Mouse (Mus musculus) c-Kit-positive CD71-negative TER-119-negative erythroid progenitor cells, embryonic 14.5 days (primary cell): Measurements from ENCODE around the gene Ptx4.
"Not testable (repeated sequence)": the region's sequence is repeated elsewhere in the genome, so short reads cannot be mapped to it uniquely, and the experiment has no call there.

Experiments
- DNase-seq: peaks from one replicate; pipeline ENCODE4 v3.0.0-alpha.2; 2013; ENCODE audit warnings: low read depth

Gene Ptx4

GRCm38 (mm10) chr17:25115664-25116432, 4.7 kb upstream of the Ptx4 start, which contains the start of gene Telo2:
Telo2 (minus strand) TSS chr17:25115967.
- DNase-seq, result peak; percentile 87

GRCm38 (mm10) chr17:25117263-25117662, 3.3 kb upstream of the Ptx4 start:
- peak; percentile 62 for DNase-seq

GRCm38 (mm10) chr17:25123979-25124378, 3.4 kb downstream of the Ptx4 start:
- no peak for DNase-seq

- not testable (repeated sequence) for DNase-seq
These were observed 5.0 kb downstream of the Ptx4 start for GRCm38 (mm10) chr17:25125442-25126060.

- no peak for DNase-seq
These were observed 6.5 kb downstream of the Ptx4 start for GRCm38 (mm10) chr17:25127079-25127478.

GRCm38 (mm10) chr17:25127681-25128080, 7.1 kb downstream of the Ptx4 start:
- no peak for DNase-seq

- DNase-seq, result no peak
These were observed 9.5 kb downstream of the Ptx4 start for GRCm38 (mm10) chr17:25130060-25130459.

- DNase-seq, result peak; percentile 72
These were observed 12.7 kb downstream of the Ptx4 start, which contains the start of gene Clcn7 for GRCm38 (mm10) chr17:25133275-25133698. Clcn7 (plus strand) TSS chr17:25133391.

GRCm38 (mm10) chr17:25135622-25136021, 15.1 kb downstream of the Ptx4 start:
- no peak for DNase-seq

- DNase-seq, result no peak
These were observed 18.2 kb downstream of the Ptx4 start for GRCm38 (mm10) chr17:25138803-25139202.

- DNase-seq, result no peak
These were observed 19.4 kb downstream of the Ptx4 start for GRCm38 (mm10) chr17:25139960-25140359.

- no peak for DNase-seq
These were observed 41.6 kb downstream of the Ptx4 start, which contains the start of gene Ccdc154 for GRCm38 (mm10) chr17:25162161-25162560. Ccdc154 (plus strand) TSS chr17:25162461.

GRCm38 (mm10) chr17:25163387-25163786, 42.8 kb downstream of the Ptx4 start:
- DNase-seq, result no peak

- DNase-seq, result no peak
These were observed 44.2 kb downstream of the Ptx4 start for GRCm38 (mm10) chr17:25164770-25165169.

- DNase-seq, result no peak
These were observed 45.6 kb downstream of the Ptx4 start for GRCm38 (mm10) chr17:25165970-25166671.

GRCm38 (mm10) chr17:25169706-25170105, 49.1 kb downstream of the Ptx4 start:
- DNase-seq, result no peak

- DNase-seq, result no peak
These were observed 52.0 kb downstream of the Ptx4 start for GRCm38 (mm10) chr17:25172558-25172957.
